ENCODE assay signal across 26 mouse cellular contexts in the genomic region with DNA sequence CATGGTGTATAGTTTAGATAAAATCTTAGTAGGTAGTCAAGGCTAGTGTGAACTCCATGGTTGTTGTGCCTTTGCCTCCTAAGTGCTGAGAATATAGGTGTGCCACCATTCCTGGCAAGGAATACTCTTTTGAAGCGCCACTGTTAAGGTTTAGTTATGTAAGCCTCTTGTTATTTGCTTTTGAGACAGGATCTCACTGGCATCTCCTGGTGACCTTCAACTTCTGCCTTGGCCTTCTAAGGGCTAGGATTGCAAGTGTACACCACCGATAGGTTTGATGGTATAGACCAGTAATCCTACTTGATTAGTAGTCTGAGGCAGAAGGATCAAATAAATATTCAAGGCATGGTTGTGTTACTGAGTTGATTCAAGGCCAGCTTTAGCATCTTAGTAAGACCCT. TPM values are rescaled to one million over a fixed set of nuclear protein-coding genes. Genes with fewer than 3 reads are reported as not detected.
A peak's percentile ranks its signal among the peaks of the same experiment; 100 is the strongest.
DNase-seq lines count a peak whose midpoint lies in the region; TF ChIP-seq lines count a peak whose summit lies in the region.
"Had no signal": no experiment of that assay in that cellular context is flagged by ENCODE, and none has a peak within 500 bp of the region (broad histone marks: within the 10 kb centered on the region; RNA-seq: fewer than 3 reads in every experiment).

No protein-coding gene starts in this region.

- no peak for DNase-seq in gastrocnemius, adult 2 months
- DNase-seq in gastrocnemius, postnatal 25 days = no peak
- peak; percentile 13 for DNase-seq in kidney, adult 2 months
- no peak for DNase-seq in kidney, postnatal 36 days
- peak; percentile 28 for DNase-seq in lung, postnatal 36 days
- DNase-seq in lung, postnatal 10 days = no peak
- DNase-seq in testis, postnatal 10 days (ENCODE audit: low spot score) = no peak
- DNase-seq: adrenal gland, adult 8-10 months; adrenal gland, postnatal 14 days; adrenal gland, postnatal 36 days; B cell, adult 2 months; cerebellum, adult 11 months; cerebellum, adult 18-20 months; cerebellum, adult 8-10 months; cerebellum, adult 9-11 months; cerebellum, postnatal 14 days; cerebellum, postnatal 36 days; embryo, embryonic 11 days had no signal

- no peak for TF ChIP-seq POLR2A in kidney, adult 2 months (IDR thresholded peaks at IDR 0.05; ENCODE audit: low read depth, low read length)
- TF ChIP-seq POLR2A in testis, adult 2 months (IDR thresholded peaks at IDR 0.05; ENCODE audit: control insufficient read depth, low read depth, low read length) = no peak

- H3K36me3 ChIP-seq in kidney, adult 2 months (ENCODE audit: control insufficient read depth, insufficient read depth, low read length) = no peaks in the 10 kb centered on the region
- H3K36me3 ChIP-seq in testis, adult 2 months (ENCODE audit: control insufficient read depth, insufficient read depth, low read length) = no peaks in the 10 kb centered on the region
- H3K36me3 ChIP-seq: embryonic facial prominence, embryonic 15.5 days; forebrain, embryonic 12.5 days had no signal

- H3K4me3 ChIP-seq in gastrocnemius, adult 2 months = no peak overlapping the region
- no peak overlapping the region for H3K4me3 ChIP-seq in kidney, adult 2 months (ENCODE audit: insufficient read depth, low read depth, low read length)
- peak overlapping the region; percentile 33; the same call in 1 of the 2 replicates for H3K4me3 ChIP-seq in testis, adult 2 months (ENCODE audit: control insufficient read depth, low read depth, low read length)
- H3K4me3 ChIP-seq: embryonic facial prominence, embryonic 13.5 days; embryonic facial prominence, embryonic 15.5 days; erythroblast, embryonic 14.5 days; forebrain, embryonic 10.5 days; forebrain, embryonic 12.5 days had no signal

- WGBS in kidney, adult 2 months = 50% methylated on average over 2 of the region's 2 CpGs

- peaks cover 29% of the 10 kb centered on the region for H3K4me1 ChIP-seq in kidney, adult 2 months (ENCODE audit: control insufficient read depth, insufficient read depth, low read length)
- H3K4me1 ChIP-seq in testis, adult 2 months (ENCODE audit: control insufficient read depth, insufficient read depth, low read length) = peaks cover 2% of the 10 kb centered on the region; the same call in 1 of the 2 replicates

- intact Hi-C loops in gastrocnemius, adult 2 months (cut with DNase I) = no loop called here

- TF ChIP-seq CTCF in gastrocnemius, adult 2 months (IDR thresholded peaks at IDR 0.05) = no peak
- no peak for TF ChIP-seq CTCF in kidney, adult 2 months (conservative IDR thresholded peaks at IDR 0.05; ENCODE audit: insufficient read depth, insufficient read length, low read depth, low read length)
- no peak for TF ChIP-seq CTCF in testis, adult 2 months (IDR thresholded peaks at IDR 0.05; ENCODE audit: control insufficient read depth, insufficient read depth, insufficient replicate concordance, low read depth, low read length)

- 0 out of 2 replicates have a peak overlapping the region, but pooled peaks have one; percentile 2 for H3K27ac ChIP-seq in gastrocnemius, adult 2 months
- H3K27ac ChIP-seq in kidney, adult 2 months (ENCODE audit: insufficient read depth, low read depth, low read length) = no peak overlapping the region
- no peak overlapping the region for H3K27ac ChIP-seq in testis, adult 2 months (ENCODE audit: control insufficient read depth, insufficient read depth, low read depth, low read length)
- H3K27ac ChIP-seq: embryonic facial prominence, embryonic 13.5 days; embryonic facial prominence, embryonic 15.5 days; forebrain, embryonic 10.5 days; forebrain, embryonic 12.5 days had no signal

- no peaks in the 10 kb centered on the region for H3K27me3 ChIP-seq in kidney, adult 2 months (replicated peaks; ENCODE audit: control insufficient read depth, insufficient read depth, low read length)
- no peaks in the 10 kb centered on the region for H3K27me3 ChIP-seq in testis, adult 2 months (ENCODE audit: control insufficient read depth, insufficient read depth, low read length)
- H3K27me3 ChIP-seq: CH12.LX; embryonic facial prominence, embryonic 13.5 days; embryonic facial prominence, embryonic 15.5 days; forebrain, embryonic 12.5 days; Patski had no signal

RNA-seq across cellular contexts. Expression of a gene that starts 4.2 kb away (rescaled TPM):
- 10 to 100 TPM; 32.9 to 35.4 TPM for total RNA-seq in gastrocnemius, adult 2 months (2021)
- total RNA-seq in gastrocnemius, postnatal 25 days (2021) = 10 to 100 TPM; 25.7 to 28.2 TPM
- polyA plus RNA-seq in kidney, adult 2 months (2012; rRNA removed) = 35.1 and 37.6 TPM in 2 replicates
- 33.1 and 34.8 TPM in 2 replicates for polyA plus RNA-seq in testis, adult 2 months (2012; rRNA removed)

RNA-seq across cellular contexts. Expression of a gene that starts 59.9 kb away (rescaled TPM):
- under 1 TPM in 1 of 2 experiments, not detected in 1; 0.08 TPM for total RNA-seq in gastrocnemius, adult 2 months (2021)
- under 1 TPM in 1 of 2 experiments, not detected in 1; 0.26 TPM for total RNA-seq in gastrocnemius, postnatal 25 days (2021)
- 1.8 and 3.1 TPM in 2 replicates for polyA plus RNA-seq in kidney, adult 2 months (2012; rRNA removed)
- polyA plus RNA-seq in testis, adult 2 months (2012; rRNA removed) = 122 and 131 TPM in 2 replicates
- polyA plus RNA-seq: erythroblast, embryonic 14.5 days had no signal

Comparison
In these comparisons a context has a peak if more than half of its experiments do, and no peak if none do; other contexts are left out.
1. DNase-seq: peak in kidney, adult 2 months (single experiment) and lung, postnatal 36 days (single experiment); none in gastrocnemius, adult 2 months (single experiment), gastrocnemius, postnatal 25 days (single experiment), kidney, postnatal 36 days (0 of 2), lung, postnatal 10 days (single experiment) and testis, postnatal 10 days (single experiment).